In the genomic region with DNA sequence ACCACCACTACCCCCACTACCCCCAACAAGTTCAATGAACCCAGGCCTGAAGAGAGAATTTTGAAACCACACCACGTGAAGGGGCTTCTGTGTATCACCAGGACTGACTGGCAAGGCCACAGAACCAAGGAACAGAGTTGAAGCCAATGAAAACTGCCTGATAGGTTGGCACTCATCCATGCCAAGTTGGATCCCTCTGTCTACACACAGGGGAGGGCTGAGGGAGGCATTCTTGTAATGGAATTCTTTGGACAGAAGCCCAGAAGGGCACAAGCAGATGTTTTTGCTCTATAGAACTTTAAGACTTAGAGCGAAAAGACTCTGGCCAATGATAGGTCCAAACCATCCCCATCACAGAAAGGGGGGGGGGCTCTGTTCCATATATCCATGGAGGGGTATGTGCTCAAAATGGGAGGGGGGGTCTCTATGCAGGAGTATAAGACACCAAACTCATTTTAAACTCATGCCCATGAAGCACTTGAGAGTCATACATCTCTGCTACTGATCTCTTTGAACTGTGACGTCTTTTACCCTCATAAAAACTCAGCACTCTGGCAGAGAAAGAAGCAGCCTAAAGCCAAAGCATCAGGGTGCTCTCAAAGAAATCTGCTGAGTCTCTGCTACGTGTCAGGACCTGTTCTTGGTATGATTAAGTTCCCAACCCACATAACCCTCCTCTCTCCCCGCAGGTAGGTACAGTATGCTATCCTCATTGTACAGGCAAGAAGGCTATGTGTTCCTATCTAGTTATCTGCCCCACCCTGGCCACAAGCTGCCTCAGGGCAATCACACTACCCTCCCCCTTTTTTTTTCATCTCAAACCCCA, we compare ENCODE assay signal across 8 mouse cellular contexts.
DNase-seq lines count a peak whose midpoint lies in the region; ATAC-seq lines count a peak whose summit lies in the region.

No protein-coding gene starts in this region.

- no peaks in the 10 kb centered on the region for H3K4me1 ChIP-seq in stomach, embryonic 15.5 days
- no peaks in the 10 kb centered on the region for H3K4me1 ChIP-seq in liver, embryonic 11.5 days (replicated peaks; ENCODE audit: control insufficient read depth, insufficient read depth, low read length)

- H3K4me2 ChIP-seq in stomach, embryonic 15.5 days, result no peak overlapping the region
- H3K4me2 ChIP-seq in liver, embryonic 11.5 days, result no peak overlapping the region

- H3K9me3 ChIP-seq in stomach, embryonic 15.5 days, result no peaks in the 10 kb centered on the region
- no peaks in the 10 kb centered on the region for H3K9me3 ChIP-seq in liver, embryonic 11.5 days (ENCODE audit: control insufficient read depth, low read length)

- H3K9ac ChIP-seq in stomach, embryonic 15.5 days, result no peak overlapping the region
- H3K9ac ChIP-seq in liver, embryonic 11.5 days (ENCODE audit: low read depth, low read length), result no peak overlapping the region

- no peak overlapping the region for H3K4me3 ChIP-seq in stomach, embryonic 15.5 days (replicated peaks)
- no peak overlapping the region for H3K4me3 ChIP-seq in liver, embryonic 11.5 days (ENCODE audit: low read depth, low read length)

- DNase-seq in adrenal gland, adult (ENCODE audit: inconsistent age in 2 of 2, low spot score in 1 of 2), result peak; percentile 65 to 80
- no peak for DNase-seq in adrenal gland, adult 18-20 months (ENCODE audit: low spot score in 2 of 2)
- DNase-seq in ovary, adult 18-20 months (ENCODE audit: low spot score), result peak; percentile 76
- DNase-seq in ovary, postnatal 10 days (ENCODE audit: low spot score), result no peak
- DNase-seq in kidney, adult 8-10 months, result peak; percentile 3 to 27
- no peak for DNase-seq in B cell, adult 2 months
- DNase-seq in liver, embryonic 11.5 days (ENCODE audit: low spot score), result no peak

- ATAC-seq in stomach, embryonic 15.5 days (ENCODE audit: insufficient read depth, low FRiP score, low read depth), result peak; percentile 47; the same call in 1 of the 2 replicates
- ATAC-seq in liver, embryonic 11.5 days (replicated peaks; ENCODE audit: low FRiP score), result no peak

- H3K27me3 ChIP-seq in stomach, embryonic 15.5 days (replicated peaks), result no peaks in the 10 kb centered on the region
- H3K27me3 ChIP-seq in liver, embryonic 11.5 days (replicated peaks; ENCODE audit: control insufficient read depth, insufficient read depth, low read length), result no peaks in the 10 kb centered on the region; the same call in 1 of the 2 replicates

- 55% methylated on average over 5 of the region's 5 CpGs for WGBS in stomach, embryonic 15.5 days
- WGBS in liver, embryonic 11.5 days, result 65% methylated on average over 5 of the region's 5 CpGs

- no peaks in the 10 kb centered on the region for H3K36me3 ChIP-seq in stomach, embryonic 15.5 days
- H3K36me3 ChIP-seq in liver, embryonic 11.5 days (ENCODE audit: control insufficient read depth, insufficient read depth, low read length), result no peaks in the 10 kb centered on the region

- no peak overlapping the region; the same call in 1 of the 2 replicates for H3K27ac ChIP-seq in stomach, embryonic 15.5 days
- H3K27ac ChIP-seq in liver, embryonic 11.5 days (ENCODE audit: low read depth, low read length), result no peak overlapping the region

Comparison
In these comparisons a context has a peak if more than half of its experiments do, and no peak if none do; other contexts are left out.
1. DNase-seq: peak in adrenal gland, adult (2 of 2), ovary, adult 18-20 months (single experiment) and kidney, adult 8-10 months (2 of 2); none in adrenal gland, adult 18-20 months (0 of 2), ovary, postnatal 10 days (single experiment), B cell, adult 2 months (0 of 2) and liver, embryonic 11.5 days (single experiment).